Mouse (Mus musculus) small intestine, adult 2 months (tissue): Measurements from ENCODE around the gene Epb42.

ENCODE experiments used
- CTCF ChIP-seq: fragments of 200-500 bp; IDR thresholded peaks from 2 replicates; pipeline ENCODE4 v1.5.1; 2012; ENCODE audit warnings: low read depth, mild to moderate bottlenecking, control low read depth, inconsistent platforms, low read length, moderate library complexity, mixed read lengths; ENCODE audit not compliant: insufficient replicate concordance, insufficient read length; ENCODE audit errors: extremely low read depth
- POLR2A ChIP-seq: fragments of 200-500 bp; IDR thresholded peaks from 2 replicates; pipeline ENCODE4 v1.6.1; 2012; ENCODE audit warnings: low read depth, mild to moderate bottlenecking, control low read depth, inconsistent platforms, low read length, moderate library complexity

DNA sequence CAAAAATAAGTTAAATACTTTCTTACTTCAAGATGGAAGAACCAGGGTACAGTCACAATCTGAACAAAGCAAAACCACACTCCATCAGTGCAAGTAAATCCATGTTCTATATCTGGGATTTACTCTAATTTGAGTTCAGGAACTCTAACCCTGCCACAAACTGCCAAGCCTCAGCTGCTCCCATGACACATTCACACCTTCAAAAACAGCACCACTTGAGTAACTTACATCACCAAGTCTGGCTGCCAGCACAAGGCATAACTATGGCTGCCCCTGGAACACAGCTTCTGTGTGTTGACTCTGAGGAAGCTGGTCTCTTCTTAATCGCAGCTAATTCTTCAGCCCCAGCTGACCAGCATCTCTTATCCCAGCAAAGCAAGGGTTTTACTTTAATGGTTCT, 19.7 kb downstream of the Epb42 start:
- no peak for TF ChIP-seq CTCF
- no peak for TF ChIP-seq POLR2A
